Mouse (Mus musculus): ENCODE measurements around the gene Mmp1b. TPM values are rescaled to one million over a fixed set of nuclear protein-coding genes. Genes with fewer than 3 reads are reported as not detected.

Mmp1b gene
- not detected for polyA plus RNA-seq (2014; fragmentation: Illumina TruSeq; extraction: RNeasy Lipid Tissue Mini Kit (QIAGEN cat#74804); ENCODE audit: low read depth, low replicate concordance)

DNA sequence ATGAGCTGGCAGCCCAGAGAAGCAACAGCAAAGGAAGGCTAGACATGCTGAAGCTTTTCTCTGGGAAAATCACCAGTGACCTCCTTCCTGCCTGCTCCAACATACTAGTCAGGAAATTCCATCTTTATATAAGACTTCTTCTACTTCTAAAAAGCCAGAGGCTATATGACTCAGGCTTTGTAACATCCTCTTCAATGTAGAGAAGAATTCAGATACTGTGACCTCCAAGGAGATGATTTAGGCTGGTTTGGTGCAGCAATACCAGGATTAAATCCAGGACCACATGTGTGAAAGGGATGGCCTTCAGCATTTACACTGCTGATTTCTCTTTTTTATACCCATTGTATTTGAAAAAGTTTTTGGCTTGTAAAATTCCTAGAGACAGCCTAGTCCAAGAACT, at the start of gene Mmp1b:
Gene Mmp1b, minus strand, starts transcription at position 101 of the 400 bp plus-strand sequence.

GRCm38 (mm10) chr9:7344107-7344506, 43.7 kb downstream of the Mmp1b start, which contains the start of gene Mmp12:
Gene Mmp12 (plus strand): TSS chr9:7344381.

Other genes starting within 250 kb of the Mmp1b start
- gene Dync2h1, start 203.6 kb downstream of the Mmp1b start, polyA plus RNA-seq (2014; fragmentation: Illumina TruSeq; extraction: RNeasy Lipid Tissue Mini Kit (QIAGEN cat#74804); ENCODE audit: low read depth, low replicate concordance) = 0.74 TPM
- gene Dcun1d5, start 203.5 kb downstream of the Mmp1b start, polyA plus RNA-seq (2014; fragmentation: Illumina TruSeq; extraction: RNeasy Lipid Tissue Mini Kit (QIAGEN cat#74804); ENCODE audit: low read depth, low replicate concordance) = 81.2 TPM
- 0.58 TPM for gene Mmp13, start 115.5 kb downstream of the Mmp1b start, polyA plus RNA-seq (2014; fragmentation: Illumina TruSeq; extraction: RNeasy Lipid Tissue Mini Kit (QIAGEN cat#74804); ENCODE audit: low read depth, low replicate concordance)
- 0.56 TPM for gene Mmp12, start 43.7 kb downstream of the Mmp1b start, polyA plus RNA-seq (2014; fragmentation: Illumina TruSeq; extraction: RNeasy Lipid Tissue Mini Kit (QIAGEN cat#74804); ENCODE audit: low read depth, low replicate concordance)
- gene Mmp3, start 57.8 kb upstream of the Mmp1b start, polyA plus RNA-seq (2014; fragmentation: Illumina TruSeq; extraction: RNeasy Lipid Tissue Mini Kit (QIAGEN cat#74804); ENCODE audit: low read depth, low replicate concordance) = not detected
- gene Mmp10, start 114.3 kb upstream of the Mmp1b start, polyA plus RNA-seq (2014; fragmentation: Illumina TruSeq; extraction: RNeasy Lipid Tissue Mini Kit (QIAGEN cat#74804); ENCODE audit: low read depth, low replicate concordance) = not detected
- not detected for gene Mmp8, start 170.4 kb upstream of the Mmp1b start, polyA plus RNA-seq (2014; fragmentation: Illumina TruSeq; extraction: RNeasy Lipid Tissue Mini Kit (QIAGEN cat#74804); ENCODE audit: low read depth, low replicate concordance)
- 1.3 TPM for gene Mmp27, start 183.3 kb upstream of the Mmp1b start, polyA plus RNA-seq (2014; fragmentation: Illumina TruSeq; extraction: RNeasy Lipid Tissue Mini Kit (QIAGEN cat#74804); ENCODE audit: low read depth, low replicate concordance)
- not detected for gene Mmp20, start 240.2 kb upstream of the Mmp1b start, polyA plus RNA-seq (2014; fragmentation: Illumina TruSeq; extraction: RNeasy Lipid Tissue Mini Kit (QIAGEN cat#74804); ENCODE audit: low read depth, low replicate concordance)

All from liver, adult 10 weeks (tissue).